Mouse (Mus musculus) lung, embryonic 14.5 days (tissue): ENCODE data around the gene Il25. TPM values are rescaled to one million over a fixed set of nuclear protein-coding genes. Genes with fewer than 3 reads are reported as not detected.

Source experiments
- ATAC-seq: fragments of 200-750 bp; cut with Nextera tagmentation; 2 replicates; pipeline ENCODE4 v1.8.0; 2017; ENCODE audit warnings: mild to moderate bottlenecking, moderate TSS enrichment, moderate library complexity; ENCODE audit not compliant: insufficient read depth
- DNase-seq: peaks from one replicate; pipeline ENCODE4 v3.0.0-alpha.2; 2015
- H3K27ac ChIP-seq: fragments of 300-500 bp; sonication (generic); 2 replicates; pipeline ENCODE4 v1.5.1; 2014; ENCODE audit warnings: low read depth, mild to moderate bottlenecking, moderate library complexity
- H3K27me3 ChIP-seq: fragments of 300-500 bp; sonication (generic); 2 replicates; pipeline ENCODE4 v1.6.1; 2014; ENCODE audit warnings: low read length, control low read depth; ENCODE audit not compliant: insufficient read depth
- H3K36me3 ChIP-seq: fragments of 300-500 bp; sonication (generic); 2 replicates; pipeline ENCODE4 v1.6.1; 2014; ENCODE audit warnings: control low read depth; ENCODE audit not compliant: insufficient read depth
- H3K4me1 ChIP-seq: fragments of 300-500 bp; sonication (generic); 2 replicates; pipeline ENCODE4 v1.6.1; 2014; ENCODE audit warnings: antibody characterized with exemption, control low read depth; ENCODE audit not compliant: insufficient read depth
- H3K4me2 ChIP-seq: fragments of 300-500 bp; sonication (generic); 2 replicates; pipeline ENCODE4 v1.6.1; 2014; ENCODE audit warnings: mild to moderate bottlenecking
- H3K4me3 ChIP-seq: fragments of 300-500 bp; sonication (generic); 2 replicates; pipeline ENCODE4 v1.5.1; 2014; ENCODE audit warnings: low read depth, low read length
- H3K9ac ChIP-seq: fragments of 300-500 bp; sonication (generic); 2 replicates; pipeline ENCODE4 v1.6.1; 2014
- H3K9me3 ChIP-seq: fragments of 300-500 bp; sonication (generic); 2 replicates; pipeline ENCODE4 v1.6.1; 2016; ENCODE audit warnings: low read depth, low read length, control low read depth
- CTCF ChIP-seq: IDR thresholded peaks from 2 replicates; pipeline ENCODE4 v1.5.1; 2016; ENCODE audit warnings: antibody characterized with exemption, low read depth
- WGBS: fragments of 180-500 bp; shearing (Covaris S2); extraction: QIAGEN DNeasy Blood & Tissue Kit; methylation state at CpG from one replicate; pipeline ENCODE4 v1.1.7; 2014; 5-methylcytosine and 5-hydroxymethylcytosine counted together
- polyA plus RNA-seq: library from polyadenylated mRNA; unstranded; fragments of >200 nt; fragmentation: Nextera tagmentation; extraction: Ambion mirVana; gene quantifications from 2 replicates; pipeline ENCODE4 v1.2.1, GENCODE M21; 2014

Il25 gene
- polyA plus RNA-seq, 1 experiment from 2014 or later = not detected

- ATAC-seq (peak; percentile 64), DNase-seq (peak; percentile 60)
- Histone ChIP-seq H3K4me3 (peak overlapping the region; percentile 95), H3K4me1 (no peaks in the 10 kb centered on the region; the same call in 1 of the 2 replicates), H3K9ac (peak overlapping the region; percentile 99), H3K9me3 (no peaks in the 10 kb centered on the region), H3K36me3 (peaks cover 40% of the 10 kb centered on the region), H3K27me3 (no peaks in the 10 kb centered on the region), H3K27ac (peak overlapping the region; percentile 94), H3K4me2 (peak overlapping the region; percentile 84)
- under 1% methylated on average over 52 of the region's 54 CpGs for WGBS
- no peak for TF ChIP-seq CTCF
Observed at GRCm38 (mm10) chr14:54894296-54895151, 38.0 kb upstream of the Il25 start.

- H3K27ac ChIP-seq = no peak overlapping the region
- WGBS = 48% methylated on average over 2 of the region's 2 CpGs
- H3K27me3 ChIP-seq = no peaks in the 10 kb centered on the region
- no peak overlapping the region for H3K4me2 ChIP-seq
- H3K36me3 ChIP-seq = peaks cover 40% of the 10 kb centered on the region
- DNase-seq = no peak
- H3K9me3 ChIP-seq = no peaks in the 10 kb centered on the region
- no peak for ATAC-seq
- no peaks in the 10 kb centered on the region; the same call in 1 of the 2 replicates for H3K4me1 ChIP-seq
- no peak overlapping the region for H3K9ac ChIP-seq
- H3K4me3 ChIP-seq = no peak overlapping the region
- no peak for TF ChIP-seq CTCF
Observed at GRCm38 (mm10) chr14:54897445-54897844, 35.0 kb upstream of the Il25 start.

- WGBS = 0% methylated on average over 3 of the region's 3 CpGs
- TF ChIP-seq CTCF = peak; percentile 86
- peak; percentile 76 for ATAC-seq
- Histone ChIP-seq H3K27ac (0 out of 2 replicates have a peak overlapping the region, but pooled peaks have one; percentile 14), H3K4me2 (no peak overlapping the region), H3K27me3 (no peaks in the 10 kb centered on the region), H3K4me1 (no peaks in the 10 kb centered on the region; the same call in 1 of the 2 replicates), H3K9ac (no peak overlapping the region), H3K4me3 (no peak overlapping the region), H3K9me3 (no peaks in the 10 kb centered on the region), H3K36me3 (peaks cover 39% of the 10 kb centered on the region)
- peak; percentile 96 for DNase-seq
Observed at GRCm38 (mm10) chr14:54900383-54900782, 32.1 kb upstream of the Il25 start.

GRCm38 (mm10) chr14:54903641-54904040 lies 28.9 kb upstream of the Il25 start:
- 91% methylated on average over 4 of the region's 4 CpGs for WGBS
- TF ChIP-seq CTCF = no peak
- Histone ChIP-seq H3K27ac (no peak overlapping the region), H3K9ac (no peak overlapping the region), H3K27me3 (no peaks in the 10 kb centered on the region), H3K9me3 (no peaks in the 10 kb centered on the region), H3K36me3 (peaks cover 31% of the 10 kb centered on the region), H3K4me2 (no peak overlapping the region), H3K4me3 (no peak overlapping the region), H3K4me1 (no peaks in the 10 kb centered on the region)
- DNase-seq (no peak), ATAC-seq (no peak)

- H3K27ac ChIP-seq = no peak overlapping the region
- no peaks in the 10 kb centered on the region for H3K4me1 ChIP-seq
- no peak for ATAC-seq
- 79% methylated on average over 7 of the region's 7 CpGs for WGBS
- TF ChIP-seq CTCF = no peak
- no peak overlapping the region for H3K4me3 ChIP-seq
- peaks cover 35% of the 10 kb centered on the region for H3K36me3 ChIP-seq
- H3K27me3 ChIP-seq = no peaks in the 10 kb centered on the region; the same call in 1 of the 2 replicates
- H3K4me2 ChIP-seq = no peak overlapping the region
- H3K9ac ChIP-seq = no peak overlapping the region
- DNase-seq = no peak
- no peaks in the 10 kb centered on the region for H3K9me3 ChIP-seq
Observed at GRCm38 (mm10) chr14:54908682-54909081, 23.8 kb upstream of the Il25 start.

GRCm38 (mm10) chr14:54912109-54912850 lies 20.2 kb upstream of the Il25 start:
- H3K27ac ChIP-seq = peak overlapping the region; percentile 82
- WGBS = under 1% methylated on average over 58 of the region's 69 CpGs
- DNase-seq = peak; percentile 43
- no peaks in the 10 kb centered on the region for H3K4me1 ChIP-seq
- H3K27me3 ChIP-seq = no peaks in the 10 kb centered on the region; the same call in 1 of the 2 replicates
- peak; percentile 59 for ATAC-seq
- TF ChIP-seq CTCF = no peak
- peak overlapping the region; percentile 99 for H3K4me2 ChIP-seq
- H3K9ac ChIP-seq = peak overlapping the region; percentile 93
- no peaks in the 10 kb centered on the region for H3K9me3 ChIP-seq
- H3K36me3 ChIP-seq = peaks cover 37% of the 10 kb centered on the region
- peak overlapping the region; percentile 88 for H3K4me3 ChIP-seq

GRCm38 (mm10) chr14:54912886-54913285 lies 19.6 kb upstream of the Il25 start, which contains the start of gene Slc22a17:
Slc22a17 (minus strand) TSS chr14:54913132.
- no peaks in the 10 kb centered on the region for H3K4me1 ChIP-seq
- no peaks in the 10 kb centered on the region; the same call in 1 of the 2 replicates for H3K27me3 ChIP-seq
- H3K36me3 ChIP-seq = peaks cover 34% of the 10 kb centered on the region
- H3K4me3 ChIP-seq = peak within 1 kb of the TSS; percentile 88
- H3K4me2 ChIP-seq = peak within 1 kb of the TSS; percentile 99
- DNase-seq = peak; percentile 91
- under 1% methylated on average over 22 of the region's 28 CpGs for WGBS
- peak within 1 kb of the TSS; percentile 82 for H3K27ac ChIP-seq
- TF ChIP-seq CTCF = no peak; the same call in 1 of the 2 replicates
- H3K9me3 ChIP-seq = no peaks in the 10 kb centered on the region
- peak within 1 kb of the TSS; percentile 93 for H3K9ac ChIP-seq
- ATAC-seq = peak; percentile 93
